Mouse (Mus musculus) small intestine, adult 2 months (tissue): ENCODE measurements around the gene Shq1. TPM values are rescaled to one million over a fixed set of nuclear protein-coding genes. Genes with fewer than 3 reads are reported as not detected.

Source experiments
- H3K27ac ChIP-seq: fragments of 200-500 bp; 2 replicates; pipeline ENCODE4 v1.5.1; 2012; ENCODE audit warnings: low read depth, low read length, control low read depth, inconsistent platforms; ENCODE audit not compliant: insufficient read depth
- H3K27me3 ChIP-seq: fragments of 200-500 bp; 2 replicates; pipeline ENCODE4 v1.6.1; 2012; ENCODE audit warnings: mild to moderate bottlenecking, moderate library complexity, low read length, inconsistent platforms; ENCODE audit not compliant: control insufficient read depth, insufficient read depth
- H3K36me3 ChIP-seq: fragments of 200-500 bp; 2 replicates; pipeline ENCODE4 v1.6.1; 2012; ENCODE audit warnings: mild to moderate bottlenecking, low read length, control low read depth, inconsistent platforms; ENCODE audit not compliant: control insufficient read depth, insufficient read depth
- H3K4me1 ChIP-seq: fragments of 200-500 bp; 2 replicates; pipeline ENCODE4 v1.6.1; 2012; ENCODE audit warnings: low read length, inconsistent platforms, mixed read lengths; ENCODE audit not compliant: control insufficient read depth, insufficient read depth, insufficient read length
- H3K4me3 ChIP-seq: fragments of 200-500 bp; 2 replicates; pipeline ENCODE4 v1.5.1; 2012; ENCODE audit warnings: low read depth, mild to moderate bottlenecking, control low read depth, inconsistent platforms, low read length, moderate library complexity
- CTCF ChIP-seq: fragments of 200-500 bp; IDR thresholded peaks from 2 replicates; pipeline ENCODE4 v1.5.1; 2012; ENCODE audit warnings: low read depth, mild to moderate bottlenecking, control low read depth, inconsistent platforms, low read length, moderate library complexity, mixed read lengths; ENCODE audit not compliant: insufficient replicate concordance, insufficient read length; ENCODE audit errors: extremely low read depth
- POLR2A ChIP-seq: fragments of 200-500 bp; IDR thresholded peaks from 2 replicates; pipeline ENCODE4 v1.6.1; 2012; ENCODE audit warnings: low read depth, mild to moderate bottlenecking, control low read depth, inconsistent platforms, low read length, moderate library complexity
- WGBS: fragments of 180-500 bp; shearing (Covaris S2); methylation state at CpG from one replicate; pipeline ENCODE4 v1.1.7; 2018; 5-methylcytosine and 5-hydroxymethylcytosine counted together
- polyA plus RNA-seq: library from polyadenylated mRNA; depleted of rRNA; stranded (reverse); fragments of >200 nt; gene quantifications from 2 replicates; pipeline ENCODE4 v1.2.3, GENCODE M21; 2012

The Shq1 gene
- polyA plus RNA-seq, 1 experiment, result 1.8 TPM

DNA sequence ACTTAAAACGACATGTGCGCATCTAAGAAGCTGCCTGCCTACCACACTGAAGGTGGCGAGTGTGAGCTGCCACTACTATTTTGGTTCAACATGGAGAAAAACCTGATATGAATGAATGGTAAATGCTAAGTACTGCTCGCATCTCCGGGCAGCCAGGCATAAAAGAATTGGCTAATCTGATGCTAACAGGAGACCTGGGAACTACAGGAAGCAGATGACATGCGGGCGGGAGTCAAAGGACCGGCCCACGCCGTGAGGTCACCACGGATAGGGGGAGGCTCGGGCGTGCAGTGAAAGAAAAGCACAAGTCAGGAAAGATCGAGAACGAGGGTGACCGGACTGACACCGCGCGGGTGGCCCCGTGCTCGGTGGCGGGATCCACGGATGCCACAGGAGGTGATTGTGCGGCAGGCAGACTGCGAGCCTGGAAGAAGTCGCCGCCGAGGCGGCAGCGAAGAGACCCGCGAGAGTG is 551 bp downstream of the Shq1 start:
- Histone ChIP-seq H3K36me3 (no peaks in the 10 kb centered on the region; the same call in 1 of the 2 replicates), H3K4me1 (peaks cover 2% of the 10 kb centered on the region; the same call in 1 of the 2 replicates), H3K27ac (0 out of 2 replicates have a peak overlapping the region, but pooled peaks have one; percentile 28), H3K27me3 (no peaks in the 10 kb centered on the region), H3K4me3 (peak overlapping the region; percentile 85)
- TF ChIP-seq POLR2A (no peak), CTCF (no peak)
- under 1% methylated on average over 32 of the region's 32 CpGs for WGBS

DNA sequence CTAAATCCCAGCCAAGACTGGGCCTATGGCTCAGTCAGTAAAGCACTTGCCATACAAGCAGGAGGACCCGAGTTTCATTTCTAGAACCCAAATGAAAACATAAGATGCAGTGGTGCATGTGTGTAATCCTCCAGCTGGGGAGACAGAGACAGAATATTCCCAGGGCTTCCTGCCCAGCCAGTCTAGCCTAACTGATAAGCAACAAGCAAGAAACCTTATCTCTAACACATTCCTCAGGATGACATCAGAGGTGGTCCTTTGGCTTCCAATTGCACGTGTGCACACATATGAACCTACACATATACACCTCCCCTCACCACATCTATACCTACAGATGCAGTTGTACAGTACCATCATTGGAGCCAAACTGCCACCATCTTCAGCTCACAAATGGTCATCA is 2.1 kb downstream of the Shq1 start:
- 51% methylated on average over 2 of the region's 2 CpGs for WGBS
- H3K27me3 ChIP-seq, result no peaks in the 10 kb centered on the region
- no peak for TF ChIP-seq CTCF
- no peak for TF ChIP-seq POLR2A

DNA sequence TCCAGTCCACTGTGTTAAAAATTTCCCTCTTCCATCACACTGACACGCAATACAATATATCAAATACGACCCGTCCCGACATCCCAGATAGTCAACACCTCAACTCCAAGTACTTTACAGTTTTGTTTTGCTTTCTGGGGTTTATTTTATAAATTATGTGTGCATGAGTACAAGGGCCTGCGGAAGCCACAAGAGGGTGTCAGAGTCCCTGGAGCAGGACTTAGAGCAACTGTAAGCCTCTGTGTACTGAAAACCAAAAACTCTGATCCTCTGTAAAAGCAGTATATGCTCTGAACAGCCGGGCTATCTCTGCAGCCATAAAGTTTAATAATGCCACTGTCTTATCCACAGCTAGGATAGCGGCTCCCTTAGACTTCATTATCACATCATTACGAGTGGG is 3.3 kb downstream of the Shq1 start:
- Histone ChIP-seq H3K36me3 (peaks cover 22% of the 10 kb centered on the region), H3K4me3 (no peak overlapping the region), H3K4me1 (0 out of 2 replicates have a peak, but pooled peaks cover 2% of the 10 kb centered on the region), H3K27ac (no peak overlapping the region), H3K27me3 (no peaks in the 10 kb centered on the region)
- 81% methylated on average over 8 of the region's 8 CpGs for WGBS
- TF ChIP-seq POLR2A (no peak), CTCF (no peak)

More for the DNA sequence above, 2.1 kb downstream of the Shq1 start:
- H3K27ac ChIP-seq, result no peak overlapping the region
- no peak overlapping the region for H3K4me3 ChIP-seq
- H3K4me1 ChIP-seq, result 0 out of 2 replicates have a peak, but pooled peaks cover 2% of the 10 kb centered on the region
- H3K36me3 ChIP-seq, result peaks cover 11% of the 10 kb centered on the region

DNA sequence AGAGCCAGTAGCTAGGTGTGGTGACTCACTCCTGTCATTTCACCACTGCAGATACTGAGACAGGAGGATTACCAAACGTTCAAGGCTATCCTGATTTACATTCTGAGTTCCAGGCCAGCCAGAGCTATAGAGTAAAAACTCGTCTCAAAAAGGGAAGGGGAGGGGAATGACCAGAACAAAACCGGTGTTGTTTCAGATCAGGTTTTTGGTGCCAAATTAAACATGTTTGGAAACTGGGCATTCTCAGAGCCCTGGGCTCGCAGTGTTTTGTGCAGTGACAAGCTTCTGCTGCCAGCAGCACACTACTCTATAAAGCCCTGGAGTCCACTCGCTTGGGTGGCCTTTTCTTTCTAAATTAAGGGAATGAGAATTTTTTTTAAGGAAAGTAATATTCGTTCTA is 8.7 kb downstream of the Shq1 start:
- Histone ChIP-seq H3K4me1 (no peaks in the 10 kb centered on the region), H3K4me3 (no peak overlapping the region), H3K27ac (no peak overlapping the region), H3K27me3 (no peaks in the 10 kb centered on the region), H3K36me3 (peaks cover 27% of the 10 kb centered on the region)
- WGBS, result 69% methylated on average over 6 of the region's 6 CpGs
- TF ChIP-seq POLR2A (no peak), CTCF (no peak)

DNA sequence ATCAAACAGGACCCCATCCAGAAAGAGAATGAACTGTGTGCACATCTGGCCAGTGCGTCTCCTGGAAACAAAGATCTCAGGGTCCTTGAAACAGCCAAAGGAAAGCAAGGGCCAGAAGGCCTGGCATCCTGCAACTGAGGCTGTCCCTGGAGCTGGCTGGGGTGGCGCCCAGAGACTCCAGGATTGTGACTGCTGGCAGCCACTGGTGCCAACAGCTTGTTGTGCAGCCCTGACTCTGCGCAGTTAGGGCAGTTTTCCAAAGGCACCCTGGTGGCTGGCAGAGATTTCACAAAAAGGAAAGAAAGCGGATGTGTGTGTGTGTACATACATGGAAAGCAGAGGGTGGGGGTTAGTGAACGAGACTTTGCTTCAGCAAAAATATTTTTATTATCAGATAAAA is 10.6 kb downstream of the Shq1 start:
- H3K36me3 ChIP-seq, result peaks cover 27% of the 10 kb centered on the region
- no peak overlapping the region for H3K27ac ChIP-seq
- H3K4me1 ChIP-seq, result no peaks in the 10 kb centered on the region
- no peak for TF ChIP-seq CTCF
- TF ChIP-seq POLR2A, result no peak
- H3K4me3 ChIP-seq, result no peak overlapping the region
- H3K27me3 ChIP-seq, result no peaks in the 10 kb centered on the region
- WGBS, result 78% methylated on average over 5 of the region's 5 CpGs

DNA sequence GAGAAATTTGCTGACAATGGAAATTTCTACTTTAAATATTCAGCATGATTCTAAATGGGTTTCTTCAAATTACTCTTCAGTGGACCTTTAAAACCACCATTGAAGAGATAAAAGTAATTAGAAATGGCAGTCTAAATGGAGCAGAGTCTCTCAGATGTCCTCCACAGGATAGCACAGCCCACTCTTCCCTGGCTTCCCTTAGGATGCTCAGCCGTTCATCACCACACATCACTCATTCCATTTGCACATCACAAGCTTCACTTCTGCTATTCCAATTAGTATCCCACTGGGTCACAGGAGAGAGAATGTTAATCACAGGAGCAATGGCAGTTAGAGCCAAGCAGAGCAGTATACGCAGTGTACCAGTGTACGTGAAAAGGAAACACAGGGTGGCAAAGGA is 18.4 kb downstream of the Shq1 start:
- 98% methylated on average over 3 of the region's 3 CpGs for WGBS
- no peak for TF ChIP-seq CTCF
- TF ChIP-seq POLR2A, result no peak
- Histone ChIP-seq H3K27ac (no peak overlapping the region), H3K4me3 (no peak overlapping the region), H3K36me3 (peaks cover 8% of the 10 kb centered on the region), H3K4me1 (no peaks in the 10 kb centered on the region), H3K27me3 (no peaks in the 10 kb centered on the region)

DNA sequence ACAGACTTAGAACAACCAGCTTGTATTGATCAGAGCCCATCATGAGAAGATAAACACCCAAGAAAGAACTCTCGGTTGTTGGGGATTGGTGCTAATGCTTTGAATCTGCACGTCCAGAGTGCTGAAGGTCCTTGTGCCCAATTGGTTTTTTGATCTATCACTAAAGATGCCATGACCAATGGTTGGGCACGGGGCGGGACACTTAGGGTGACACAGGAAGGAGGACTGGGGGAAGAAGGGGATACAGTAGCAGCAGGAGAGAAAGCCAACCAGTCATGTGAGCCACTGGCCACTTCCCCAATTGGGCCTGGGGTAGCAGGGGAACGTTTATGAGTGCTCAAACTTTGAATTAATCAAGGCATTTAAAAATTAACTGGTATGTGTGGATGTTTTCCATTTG is 23.8 kb downstream of the Shq1 start:
- 78% methylated on average over 5 of the region's 5 CpGs for WGBS
- peaks cover 3% of the 10 kb centered on the region; the same call in 1 of the 2 replicates for H3K4me1 ChIP-seq

More for the DNA sequence above, 23.8 kb downstream of the Shq1 start:
- no peak overlapping the region for H3K4me3 ChIP-seq
- peaks cover 4% of the 10 kb centered on the region; the same call in 1 of the 2 replicates for H3K36me3 ChIP-seq
- no peaks in the 10 kb centered on the region for H3K27me3 ChIP-seq
- no peak overlapping the region for H3K27ac ChIP-seq
- no peak for TF ChIP-seq CTCF
- TF ChIP-seq POLR2A, result no peak
